Mouse (Mus musculus) macrophage (primary cell): ENCODE data around the gene Hras. TPM values are rescaled to one million over a fixed set of nuclear protein-coding genes. Genes with fewer than 3 reads are reported as not detected.

Experiments
- H3K27ac ChIP-seq: fragments of 350-480 bp; formaldehyde crosslinking; 2 replicates; pipeline ENCODE4 v1.9.0; 2021
- H3K36me3 ChIP-seq: fragments of 350-480 bp; formaldehyde crosslinking; 2 replicates; pipeline ENCODE4 v1.9.0; 2021; ENCODE audit errors: inconsistent target
- H3K4me3 ChIP-seq: fragments of 350-480 bp; formaldehyde crosslinking; 2 replicates; pipeline ENCODE4 v1.9.0; 2021; ENCODE audit errors: inconsistent target
- H3K79me2 ChIP-seq: fragments of 350-480 bp; formaldehyde crosslinking; 2 replicates; pipeline ENCODE4 v1.9.0; 2021; ENCODE audit errors: inconsistent target
- WGBS: methylation state at CpG from one replicate; pipeline ENCODE4 v1.1.7; 2026; ENCODE audit warnings: inconsistent platforms; ENCODE audit not compliant: missing documents; 5-methylcytosine and 5-hydroxymethylcytosine counted together
- polyA plus RNA-seq: library from polyadenylated mRNA; stranded (reverse); fragments of 250-400 nt; gene quantifications from 3 replicates; pipeline ENCODE4 v1.2.4, GENCODE M21; 2018; ENCODE audit warnings: inconsistent platforms

Gene Hras
- polyA plus RNA-seq, 1 experiment from 2014 or later = 31.1 TPM

DNA sequence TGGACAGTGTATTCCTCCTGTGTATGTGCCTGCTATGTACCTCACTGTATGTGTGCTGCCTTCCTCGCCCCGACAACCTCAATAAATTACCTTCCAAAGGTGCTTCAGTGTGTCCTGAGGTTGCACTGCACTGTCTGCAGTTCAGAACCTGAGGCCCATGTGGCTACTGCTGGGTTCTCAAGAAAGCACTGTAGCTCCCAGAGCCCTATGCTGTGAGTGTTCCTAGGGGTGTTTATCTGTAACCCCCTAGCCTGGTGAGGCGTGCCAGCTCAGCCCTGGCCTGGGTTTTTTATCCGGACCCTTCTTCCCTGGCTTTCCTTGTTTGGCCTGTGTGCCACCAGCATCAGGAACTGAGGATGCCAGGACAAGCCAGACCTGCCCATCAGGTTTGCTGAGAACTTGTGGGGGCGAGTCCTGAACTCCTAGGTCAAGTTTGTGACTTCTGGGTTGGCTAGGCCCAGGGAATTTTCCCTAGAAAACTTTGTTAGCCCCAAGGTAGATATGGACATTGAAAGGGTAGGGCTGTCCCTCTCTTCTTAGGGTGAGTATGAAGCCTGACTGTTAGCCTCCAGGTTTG lies 24.8 kb upstream of the Hras start:
- H3K36me3 ChIP-seq = no peaks in the 10 kb centered on the region
- WGBS = 98% methylated on average over 5 of the region's 5 CpGs
- H3K27ac ChIP-seq = no peak overlapping the region
- H3K79me2 ChIP-seq = no peaks in the 10 kb centered on the region
- H3K4me3 ChIP-seq = no peak overlapping the region

- Histone ChIP-seq H3K4me3 (no peak overlapping the region), H3K27ac (no peak overlapping the region), H3K79me2 (no peaks in the 10 kb centered on the region), H3K36me3 (no peaks in the 10 kb centered on the region)
- whole genome bisulfite sequencing = 97% methylated on average over 3 of the region's 3 CpGs
These were observed 24.3 kb upstream of the Hras start for GRCm38 (mm10) chr7:141218141-141218540.

DNA sequence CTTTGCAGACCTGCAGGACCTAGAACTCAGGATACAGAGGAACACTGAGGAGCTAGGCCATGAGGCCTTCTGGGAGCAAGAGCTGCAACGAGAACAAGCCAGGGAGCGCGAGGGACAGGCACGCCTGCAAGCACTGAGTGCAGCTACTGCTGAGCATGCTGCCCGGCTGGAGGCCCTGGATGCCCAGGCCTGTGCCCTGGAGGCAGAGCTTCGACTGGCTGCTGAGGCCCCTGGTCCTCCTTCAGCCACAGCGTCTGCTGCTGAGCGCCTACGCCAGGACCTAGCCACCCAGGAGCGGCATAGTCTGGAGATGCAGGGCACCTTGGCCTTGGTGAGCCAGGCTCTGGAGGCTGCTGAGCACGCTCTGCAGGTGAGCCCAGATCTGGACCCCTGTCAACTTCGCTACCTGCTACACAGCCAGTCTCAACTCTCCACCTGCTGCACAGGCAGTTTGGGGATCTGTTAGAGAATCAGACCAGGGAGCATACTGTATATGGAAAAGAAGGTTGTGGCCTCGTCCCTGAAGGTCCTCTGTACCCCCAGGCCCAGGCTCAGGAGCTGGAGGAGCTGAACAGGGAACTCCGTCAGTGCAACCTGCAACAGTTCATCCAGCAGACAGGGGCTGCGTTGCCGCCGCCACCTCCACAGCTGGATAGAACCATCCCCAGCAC lies 23.7 kb upstream of the Hras start:
- Histone ChIP-seq H3K36me3 (no peaks in the 10 kb centered on the region), H3K27ac (no peak overlapping the region), H3K79me2 (no peaks in the 10 kb centered on the region), H3K4me3 (no peak overlapping the region)
- 99% methylated on average over 16 of the region's 17 CpGs for WGBS

GRCm38 (mm10) chr7:141216894-141217293 lies 23.1 kb upstream of the Hras start:
- no peaks in the 10 kb centered on the region for H3K79me2 ChIP-seq
- H3K4me3 ChIP-seq = no peak overlapping the region
- no peak overlapping the region for H3K27ac ChIP-seq
- 92% methylated on average over 11 of the region's 11 CpGs for WGBS
- H3K36me3 ChIP-seq = no peaks in the 10 kb centered on the region

DNA sequence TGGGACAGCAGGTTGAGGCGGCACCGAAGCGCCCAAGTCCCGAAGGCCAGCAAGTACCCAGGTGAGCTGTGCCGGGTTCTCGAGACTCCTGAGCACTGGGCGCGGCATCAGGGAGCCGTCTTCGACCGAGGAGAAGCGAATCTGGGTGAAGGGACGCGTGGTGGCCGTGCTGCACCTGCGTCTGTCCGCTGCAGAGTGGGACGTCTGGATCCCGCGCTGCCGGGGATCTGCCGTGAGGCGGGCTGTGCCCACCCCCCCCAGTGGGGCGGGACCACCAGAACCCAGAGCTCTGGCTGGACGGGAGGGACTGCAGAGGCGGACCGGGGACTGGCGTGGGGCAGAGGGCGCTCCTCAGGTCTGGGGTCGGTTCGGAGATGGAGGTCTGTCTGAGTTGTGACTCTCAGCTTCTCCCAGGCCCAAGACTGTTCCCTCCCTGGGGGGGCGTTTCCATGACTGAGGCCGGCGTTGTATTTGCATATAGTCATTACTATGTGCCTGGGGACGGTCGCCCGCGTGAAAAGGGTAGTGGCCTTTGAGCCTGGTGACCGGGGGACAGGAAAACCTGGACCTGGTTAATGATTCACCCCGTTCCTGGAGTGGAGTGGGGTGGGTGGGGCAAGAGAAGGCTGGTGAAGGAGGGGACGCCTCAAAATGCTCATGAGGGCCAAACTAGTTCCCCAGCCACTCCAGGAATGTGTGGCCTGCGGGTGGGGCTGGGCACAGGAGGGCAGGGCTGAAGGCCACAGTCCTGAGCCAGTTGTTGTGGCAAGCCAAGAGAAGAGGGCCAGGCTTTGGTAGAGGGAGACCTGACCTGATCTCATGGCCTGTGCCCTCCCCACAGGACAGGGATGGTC lies 22.3 kb upstream of the Hras start:
- WGBS = 2% methylated on average over 30 of the region's 42 CpGs
- no peak overlapping the region for H3K27ac ChIP-seq

GRCm38 (mm10) chr7:141215101-141215879 lies 21.5 kb upstream of the Hras start, which contains the start of gene Rassf7:
Rassf7 (plus strand) TSS chr7:141215860.
- WGBS = 11% methylated on average over 32 of the region's 41 CpGs
- H3K4me3 ChIP-seq = peak within 1 kb of the TSS; percentile 59
- H3K36me3 ChIP-seq = no peaks in the 10 kb centered on the region
- H3K79me2 ChIP-seq = no peaks in the 10 kb centered on the region
- H3K27ac ChIP-seq = no peak within 1 kb of the TSS

More for the DNA sequence above, 22.3 kb upstream of the Hras start:
- no peaks in the 10 kb centered on the region for H3K36me3 ChIP-seq
- H3K4me3 ChIP-seq = peak overlapping the region; percentile 59
- H3K79me2 ChIP-seq = no peaks in the 10 kb centered on the region

DNA sequence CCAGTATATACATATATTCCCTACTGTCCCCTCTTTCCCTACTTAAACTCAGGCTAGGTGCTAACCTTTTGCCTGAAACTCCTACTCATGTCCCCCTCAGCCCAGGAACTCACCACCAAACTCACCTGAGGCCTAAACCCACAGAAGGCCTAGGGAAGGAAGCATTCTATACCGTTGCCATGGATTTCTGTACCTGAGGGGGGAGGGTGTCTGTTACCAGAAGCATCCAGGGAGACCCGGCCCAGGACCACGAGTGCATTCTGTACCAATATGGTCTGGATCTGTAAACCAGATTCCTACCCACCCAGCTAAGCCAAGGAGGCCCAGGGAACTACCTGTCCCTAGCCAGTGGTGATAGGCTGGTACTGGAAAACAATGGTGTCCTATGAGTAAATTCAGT lies 20.5 kb upstream of the Hras start:
- no peaks in the 10 kb centered on the region for H3K79me2 ChIP-seq
- WGBS = 93% methylated on average over 3 of the region's 3 CpGs
- H3K4me3 ChIP-seq = no peak overlapping the region
- H3K27ac ChIP-seq = no peak overlapping the region
- H3K36me3 ChIP-seq = no peaks in the 10 kb centered on the region

DNA sequence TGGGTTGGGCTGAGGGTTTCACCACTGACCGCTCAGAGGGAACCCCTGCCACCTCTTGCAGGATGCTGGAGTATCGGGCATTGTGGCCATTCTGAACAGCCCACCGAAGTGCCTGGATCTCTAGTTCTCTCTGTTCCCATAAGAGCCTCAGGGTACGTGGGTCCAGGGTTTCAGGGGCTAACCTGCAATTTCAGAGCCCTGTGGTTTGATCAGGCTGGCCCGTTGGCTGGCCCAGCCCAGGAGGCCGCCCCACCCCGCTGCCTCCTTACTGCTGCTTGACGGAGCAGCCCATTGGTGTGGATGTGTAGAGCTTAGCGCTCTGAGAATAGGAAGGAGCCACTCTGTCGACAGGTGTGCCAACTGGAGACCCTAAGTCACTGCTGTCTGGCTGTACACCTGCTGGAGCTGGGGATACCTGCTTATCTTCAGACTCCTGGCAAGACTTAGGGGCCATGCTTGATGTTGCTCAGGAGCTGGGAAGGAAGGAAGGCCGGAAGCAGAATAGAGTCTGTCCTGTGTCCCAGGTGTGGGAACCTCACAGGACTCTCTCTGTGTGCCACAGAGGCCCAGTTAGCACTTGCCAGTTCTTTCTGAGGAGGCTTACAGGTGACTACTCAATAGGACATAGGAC lies 19.9 kb upstream of the Hras start, which contains the start of gene Lmntd2:
Lmntd2 (minus strand) TSS at position 476 of the 631 bp plus-strand sequence.
- H3K4me3 ChIP-seq = no peak within 1 kb of the TSS; the same call in 1 of the 2 replicates
- no peaks in the 10 kb centered on the region for H3K36me3 ChIP-seq
- no peaks in the 10 kb centered on the region for H3K79me2 ChIP-seq
- 94% methylated on average over 11 of the region's 11 CpGs for WGBS
- H3K27ac ChIP-seq = no peak within 1 kb of the TSS

DNA sequence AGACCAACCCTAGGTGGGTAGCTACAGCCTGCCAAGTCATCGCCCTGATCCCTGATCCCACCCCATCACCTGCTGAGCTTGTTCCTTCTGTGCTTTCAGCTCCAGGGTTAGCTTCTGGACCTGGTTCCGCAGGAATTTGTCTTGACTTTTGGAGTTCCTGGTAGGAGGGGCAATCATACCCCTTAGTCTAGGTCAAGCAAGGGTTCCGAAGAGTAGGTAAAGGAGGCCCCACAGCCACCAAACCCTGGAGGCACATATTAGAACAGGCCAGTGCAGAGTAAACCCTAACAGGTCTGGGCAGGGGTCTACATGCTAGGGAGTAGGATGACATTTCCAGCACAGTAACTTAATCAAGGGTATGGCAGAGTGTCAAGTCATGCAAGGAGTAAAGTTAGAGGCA lies 19.3 kb upstream of the Hras start:
- no peaks in the 10 kb centered on the region for H3K36me3 ChIP-seq
- 92% methylated on average over 3 of the region's 3 CpGs for WGBS
- no peak overlapping the region for H3K27ac ChIP-seq
- no peaks in the 10 kb centered on the region for H3K79me2 ChIP-seq
- no peak overlapping the region for H3K4me3 ChIP-seq

GRCm38 (mm10) chr7:141210606-141211131 lies 16.9 kb upstream of the Hras start:
- H3K27ac ChIP-seq = no peak overlapping the region

GRCm38 (mm10) chr7:141210137-141210536 lies 16.3 kb upstream of the Hras start:
- WGBS = 88% methylated on average over 12 of the region's 12 CpGs
- Histone ChIP-seq H3K79me2 (no peaks in the 10 kb centered on the region), H3K27ac (no peak overlapping the region), H3K36me3 (no peaks in the 10 kb centered on the region), H3K4me3 (no peak overlapping the region)

More at GRCm38 (mm10) chr7:141210606-141211131, 16.9 kb upstream of the Hras start:
- 93% methylated on average over 14 of the region's 14 CpGs for WGBS
- Histone ChIP-seq H3K36me3 (no peaks in the 10 kb centered on the region), H3K79me2 (no peaks in the 10 kb centered on the region), H3K4me3 (no peak overlapping the region)

DNA sequence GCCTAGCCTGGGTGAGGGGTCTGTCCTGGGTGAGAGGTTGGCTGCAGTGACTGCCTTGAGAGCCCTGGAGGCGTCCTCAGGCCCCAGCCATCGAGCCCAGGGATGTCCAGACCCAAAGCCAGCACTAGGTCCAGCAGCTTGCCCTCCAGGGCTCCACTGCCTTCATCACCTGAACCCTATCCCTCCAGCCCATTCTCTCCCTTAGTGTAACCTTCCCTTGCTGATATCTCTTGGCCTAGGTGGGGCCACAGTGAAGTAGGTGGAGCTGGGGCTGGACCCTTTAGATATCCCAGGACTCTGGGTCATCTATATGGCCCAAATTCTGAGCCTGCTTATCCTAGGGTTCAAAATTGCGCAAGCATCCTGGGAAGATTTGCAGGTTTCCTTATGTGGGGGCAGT lies 15.7 kb upstream of the Hras start:
- no peak overlapping the region for H3K4me3 ChIP-seq

DNA sequence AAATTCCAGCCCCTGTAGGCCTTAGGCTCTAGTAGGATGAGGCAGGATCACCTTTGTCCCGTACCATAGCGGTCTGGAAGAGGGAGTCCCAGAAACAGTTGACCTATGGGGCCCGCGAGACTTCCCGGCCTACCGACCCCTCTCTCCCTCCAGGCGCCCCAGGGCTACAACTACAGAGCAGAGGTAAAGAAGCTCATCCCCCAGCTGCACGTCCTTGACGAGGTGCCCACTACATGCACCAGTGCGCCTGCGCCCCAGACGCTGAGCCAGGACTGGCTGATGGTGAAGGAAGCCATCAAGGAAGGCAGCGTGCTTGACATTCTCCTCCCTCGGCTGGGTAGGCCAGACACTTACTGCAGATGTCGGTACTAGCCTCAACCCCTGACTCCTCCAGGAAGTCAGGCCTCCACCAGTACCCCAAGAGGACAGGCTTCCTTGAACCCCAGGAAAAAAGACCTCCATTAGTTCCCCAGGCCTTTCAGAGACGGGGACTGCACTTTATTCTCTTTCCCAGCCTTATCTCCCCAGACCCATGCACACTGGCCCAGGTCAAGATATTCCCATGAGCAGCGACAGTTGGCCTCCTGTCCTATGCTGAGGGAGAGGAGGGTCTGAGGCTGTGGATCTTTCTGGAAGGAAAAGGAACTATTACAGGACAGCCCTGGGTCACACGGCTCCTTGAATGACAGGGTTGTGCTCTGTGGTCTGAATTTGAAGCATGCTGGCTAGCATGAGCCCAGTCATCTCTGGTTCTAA lies 12.6 kb upstream of the Hras start:
- H3K27ac ChIP-seq = no peak overlapping the region
- WGBS = 94% methylated on average over 17 of the region's 18 CpGs
- no peaks in the 10 kb centered on the region for H3K79me2 ChIP-seq
- H3K36me3 ChIP-seq = no peaks in the 10 kb centered on the region
- H3K4me3 ChIP-seq = no peak overlapping the region

More for the DNA sequence above, 15.7 kb upstream of the Hras start:
- Histone ChIP-seq H3K79me2 (no peaks in the 10 kb centered on the region), H3K27ac (no peak overlapping the region), H3K36me3 (no peaks in the 10 kb centered on the region)
- WGBS = 92% methylated on average over 3 of the region's 3 CpGs
